Mouse (Mus musculus) lung, embryonic 14.5 days (tissue): ENCODE results near the gene Fezf1. TPM values are rescaled to one million over a fixed set of nuclear protein-coding genes. Genes with fewer than 3 reads are reported as not detected.

Experiments
- ATAC-seq: fragments of 200-750 bp; cut with Nextera tagmentation; 2 replicates; pipeline ENCODE4 v1.8.0; 2017; ENCODE audit warnings: mild to moderate bottlenecking, moderate TSS enrichment, moderate library complexity; ENCODE audit not compliant: insufficient read depth
- DNase-seq: peaks from one replicate; pipeline ENCODE4 v3.0.0-alpha.2; 2015
- H3K27ac ChIP-seq: fragments of 300-500 bp; sonication (generic); 2 replicates; pipeline ENCODE4 v1.5.1; 2014; ENCODE audit warnings: low read depth, mild to moderate bottlenecking, moderate library complexity
- H3K27me3 ChIP-seq: fragments of 300-500 bp; sonication (generic); 2 replicates; pipeline ENCODE4 v1.6.1; 2014; ENCODE audit warnings: low read length, control low read depth; ENCODE audit not compliant: insufficient read depth
- H3K36me3 ChIP-seq: fragments of 300-500 bp; sonication (generic); 2 replicates; pipeline ENCODE4 v1.6.1; 2014; ENCODE audit warnings: control low read depth; ENCODE audit not compliant: insufficient read depth
- H3K4me1 ChIP-seq: fragments of 300-500 bp; sonication (generic); 2 replicates; pipeline ENCODE4 v1.6.1; 2014; ENCODE audit warnings: antibody characterized with exemption, control low read depth; ENCODE audit not compliant: insufficient read depth
- H3K4me2 ChIP-seq: fragments of 300-500 bp; sonication (generic); 2 replicates; pipeline ENCODE4 v1.6.1; 2014; ENCODE audit warnings: mild to moderate bottlenecking
- H3K4me3 ChIP-seq: fragments of 300-500 bp; sonication (generic); 2 replicates; pipeline ENCODE4 v1.5.1; 2014; ENCODE audit warnings: low read depth, low read length
- H3K9ac ChIP-seq: fragments of 300-500 bp; sonication (generic); 2 replicates; pipeline ENCODE4 v1.6.1; 2014
- H3K9me3 ChIP-seq: fragments of 300-500 bp; sonication (generic); 2 replicates; pipeline ENCODE4 v1.6.1; 2016; ENCODE audit warnings: low read depth, low read length, control low read depth
- CTCF ChIP-seq: IDR thresholded peaks from 2 replicates; pipeline ENCODE4 v1.5.1; 2016; ENCODE audit warnings: antibody characterized with exemption, low read depth
- WGBS: fragments of 180-500 bp; shearing (Covaris S2); extraction: QIAGEN DNeasy Blood & Tissue Kit; methylation state at CpG from one replicate; pipeline ENCODE4 v1.1.7; 2014; 5-methylcytosine and 5-hydroxymethylcytosine counted together
- polyA plus RNA-seq: library from polyadenylated mRNA; unstranded; fragments of >200 nt; fragmentation: Nextera tagmentation; extraction: Ambion mirVana; gene quantifications from 2 replicates; pipeline ENCODE4 v1.2.1, GENCODE M21; 2014

The Fezf1 gene
- polyA plus RNA-seq, 1 experiment from 2014 or later: not detected

DNA sequence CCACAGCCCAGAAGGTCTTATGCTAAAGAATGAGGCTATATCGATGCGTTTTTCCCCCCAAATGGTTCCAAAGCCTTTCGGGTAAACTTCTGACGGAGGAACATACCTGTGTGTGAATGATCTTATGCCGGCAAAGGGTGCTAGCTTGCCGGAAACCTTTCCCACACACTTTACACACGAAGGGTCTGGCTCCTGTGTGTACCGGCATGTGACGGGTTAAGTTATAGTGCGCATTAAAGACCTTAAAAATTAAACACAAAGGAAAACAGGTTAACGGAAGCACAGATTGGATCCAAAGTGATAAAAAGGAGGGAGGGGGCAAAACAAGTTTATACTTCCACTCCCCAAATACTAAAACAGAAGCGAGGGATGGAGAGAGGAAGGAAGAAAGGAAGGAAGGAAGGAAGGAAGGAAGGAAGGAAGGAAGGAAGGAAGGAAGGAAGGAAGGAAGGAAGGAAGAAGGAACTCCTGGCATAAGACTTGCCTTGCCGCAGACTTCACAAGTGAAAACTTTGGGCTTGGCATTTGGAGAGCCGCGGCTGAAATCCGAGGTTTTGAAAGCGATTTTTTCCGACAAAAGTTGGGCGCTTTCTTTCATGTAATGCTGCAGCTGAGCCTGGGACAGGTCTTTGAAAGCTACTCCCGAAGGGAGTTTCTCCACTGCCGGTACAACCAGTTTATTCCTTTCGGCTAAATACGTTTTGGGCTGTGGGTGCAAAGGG is 1.2 kb downstream of the Fezf1 start:
- no peak for ATAC-seq
- DNase-seq: peak; percentile 39
- 2% methylated on average over 23 of the region's 23 CpGs for WGBS
- TF ChIP-seq CTCF: no peak
- Histone ChIP-seq H3K4me2 (peak overlapping the region; percentile 65; the same call in 1 of the 2 replicates), H3K9ac (no peak overlapping the region), H3K9me3 (no peaks in the 10 kb centered on the region), H3K4me1 (no peaks in the 10 kb centered on the region), H3K4me3 (peak overlapping the region; percentile 37), H3K27ac (no peak overlapping the region), H3K27me3 (peaks cover 93% of the 10 kb centered on the region), H3K36me3 (no peaks in the 10 kb centered on the region)

DNA sequence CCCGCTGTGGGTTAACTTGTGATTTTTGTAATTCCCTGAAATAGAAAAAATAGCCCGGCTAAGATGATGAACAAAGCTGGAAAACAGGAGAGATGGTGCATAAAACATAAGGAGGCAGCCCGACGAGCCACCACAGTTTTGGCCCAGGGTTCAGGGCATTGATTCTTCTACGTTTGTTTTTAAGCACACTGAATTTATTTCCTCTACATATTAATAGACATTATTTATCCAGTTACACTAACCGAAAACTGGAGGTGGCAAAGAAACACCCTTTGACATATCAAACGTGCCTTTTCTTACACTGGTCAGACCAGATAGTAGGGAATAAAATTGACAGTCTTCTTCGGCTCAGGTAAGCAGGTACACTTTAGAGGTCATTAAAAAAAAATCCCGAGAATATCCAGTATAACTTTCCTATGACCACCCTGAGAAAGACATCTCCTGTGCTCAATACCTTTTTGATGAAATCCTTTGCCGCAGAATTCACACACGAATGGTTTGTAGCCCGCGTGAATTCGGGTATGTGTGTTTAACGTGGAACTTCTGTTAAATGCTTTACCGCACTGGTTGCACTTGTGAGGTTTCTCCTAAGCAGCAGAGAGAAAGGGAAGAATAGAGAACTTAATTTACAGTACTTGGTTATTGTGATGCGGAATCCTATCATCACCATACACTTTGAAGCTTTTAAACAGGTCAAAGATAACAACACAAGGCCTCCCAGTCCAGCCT is 1.9 kb downstream of the Fezf1 start:
- 3% methylated on average over 17 of the region's 17 CpGs for WGBS
- H3K36me3 ChIP-seq: no peaks in the 10 kb centered on the region
- H3K9ac ChIP-seq: no peak overlapping the region
- no peak overlapping the region for H3K4me3 ChIP-seq
- TF ChIP-seq CTCF: no peak
- DNase-seq (no peak), ATAC-seq (no peak)
- H3K4me2 ChIP-seq: no peak overlapping the region
- H3K27ac ChIP-seq: no peak overlapping the region
- no peaks in the 10 kb centered on the region for H3K9me3 ChIP-seq
- H3K27me3 ChIP-seq: peaks cover 92% of the 10 kb centered on the region
- no peaks in the 10 kb centered on the region for H3K4me1 ChIP-seq

DNA sequence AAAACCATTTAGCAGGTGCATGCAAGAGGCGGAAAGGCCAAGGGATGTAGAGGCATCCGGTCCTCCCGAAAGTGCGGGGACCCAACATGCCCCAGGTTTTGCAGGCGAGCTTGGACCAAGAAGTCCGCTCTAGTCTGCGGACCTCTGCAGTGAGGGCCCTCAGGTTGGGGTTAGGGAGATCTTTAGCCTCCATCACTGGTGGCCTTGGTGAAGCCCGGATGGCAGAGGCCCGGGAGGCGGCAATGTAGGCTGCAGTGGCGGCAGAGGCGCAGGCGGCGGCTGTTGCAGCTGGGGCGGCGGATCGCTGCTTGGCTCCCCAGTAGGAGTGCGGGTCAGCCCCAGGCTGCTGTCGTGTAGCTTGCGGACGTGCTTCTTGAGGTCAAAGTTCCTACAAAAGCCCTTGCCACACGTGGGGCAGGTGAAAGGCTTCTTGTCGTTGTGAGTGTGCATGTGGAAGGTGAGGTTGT is 2.6 kb downstream of the Fezf1 start:
- Histone ChIP-seq H3K4me1 (no peaks in the 10 kb centered on the region), H3K27me3 (peaks cover 93% of the 10 kb centered on the region), H3K9ac (no peak overlapping the region), H3K4me2 (no peak overlapping the region), H3K27ac (no peak overlapping the region), H3K4me3 (no peak overlapping the region), H3K9me3 (no peaks in the 10 kb centered on the region), H3K36me3 (no peaks in the 10 kb centered on the region)
- TF ChIP-seq CTCF: no peak
- ATAC-seq (no peak), DNase-seq (no peak)
- 2% methylated on average over 23 of the region's 23 CpGs for WGBS

DNA sequence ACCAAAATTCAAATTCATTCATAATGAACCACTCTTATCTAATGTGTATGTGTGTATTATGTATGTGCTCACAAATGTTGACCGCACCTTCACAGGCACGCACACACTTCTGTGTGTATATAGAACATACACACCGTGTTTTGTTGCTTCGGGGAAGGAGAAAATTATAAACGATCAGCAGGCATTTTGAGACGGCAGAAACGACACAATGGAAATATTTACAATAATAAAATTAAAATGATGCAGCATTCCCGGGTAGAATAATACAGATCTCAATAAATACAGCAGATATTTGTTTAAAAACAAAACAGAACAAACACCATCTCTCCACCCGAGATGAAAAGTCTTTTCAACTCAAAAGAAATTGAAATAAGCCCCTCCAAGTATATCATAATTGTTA is 3.0 kb downstream of the Fezf1 start:
- no peak overlapping the region for H3K4me3 ChIP-seq
- no peak overlapping the region for H3K27ac ChIP-seq
- peaks cover 89% of the 10 kb centered on the region for H3K27me3 ChIP-seq
- no peaks in the 10 kb centered on the region for H3K36me3 ChIP-seq
- no peaks in the 10 kb centered on the region for H3K9me3 ChIP-seq
- no peaks in the 10 kb centered on the region for H3K4me1 ChIP-seq
- H3K4me2 ChIP-seq: no peak overlapping the region
- no peak overlapping the region for H3K9ac ChIP-seq
- 19% methylated on average over 9 of the region's 9 CpGs for WGBS
- DNase-seq: no peak
- no peak for TF ChIP-seq CTCF
- no peak for ATAC-seq

DNA sequence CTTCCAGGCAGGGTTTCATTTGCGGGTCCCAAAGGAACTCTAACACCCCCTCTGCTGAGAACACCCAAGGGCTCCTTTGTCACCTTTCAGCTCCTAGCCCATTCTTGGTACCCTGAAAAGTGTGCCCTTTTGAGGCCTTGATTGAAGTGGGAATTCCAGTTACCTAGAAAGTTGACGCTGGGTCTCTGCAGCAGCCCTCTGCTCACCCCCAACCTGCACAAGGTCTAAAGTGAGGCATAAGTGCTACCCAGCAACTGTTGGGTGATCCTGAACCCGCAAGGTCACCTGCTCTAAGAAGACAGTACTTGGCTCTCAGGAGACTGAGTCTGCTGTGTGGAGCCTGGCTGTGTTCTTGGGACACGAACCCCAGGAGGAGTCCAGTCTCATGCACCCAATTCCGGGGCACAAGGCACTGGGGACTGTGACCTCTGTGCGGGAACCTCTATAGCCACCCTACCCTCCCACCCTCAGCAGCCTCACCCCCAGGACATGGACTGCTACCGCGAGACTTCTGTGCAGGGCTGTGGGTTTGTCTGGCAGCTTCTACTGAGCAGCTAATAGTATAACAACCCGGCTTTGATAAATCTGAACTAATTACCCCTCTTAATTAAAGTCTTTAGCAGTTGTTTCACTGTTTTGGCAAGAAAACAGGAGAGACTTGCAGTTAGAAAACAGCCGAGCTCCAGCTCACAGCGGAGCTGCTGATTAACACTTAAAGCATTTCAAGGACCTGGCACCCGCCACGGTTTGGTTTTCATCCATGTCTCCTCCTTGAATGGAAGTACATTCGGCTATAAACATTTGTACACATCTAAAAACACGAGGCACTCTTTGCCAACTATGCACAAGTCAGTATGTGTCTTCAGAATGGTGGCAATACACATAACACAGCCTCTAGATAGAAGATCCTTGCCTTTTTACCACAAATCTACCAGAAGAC is 4.1 kb downstream of the Fezf1 start:
- Histone ChIP-seq H3K4me2 (no peak overlapping the region), H3K36me3 (no peaks in the 10 kb centered on the region), H3K27me3 (peaks cover 78% of the 10 kb centered on the region), H3K27ac (no peak overlapping the region), H3K9ac (no peak overlapping the region), H3K9me3 (no peaks in the 10 kb centered on the region), H3K4me1 (no peaks in the 10 kb centered on the region), H3K4me3 (no peak overlapping the region)
- DNase-seq (peak; percentile 28), ATAC-seq (no peak)
- no peak for TF ChIP-seq CTCF
- 2% methylated on average over 15 of the region's 15 CpGs for WGBS

DNA sequence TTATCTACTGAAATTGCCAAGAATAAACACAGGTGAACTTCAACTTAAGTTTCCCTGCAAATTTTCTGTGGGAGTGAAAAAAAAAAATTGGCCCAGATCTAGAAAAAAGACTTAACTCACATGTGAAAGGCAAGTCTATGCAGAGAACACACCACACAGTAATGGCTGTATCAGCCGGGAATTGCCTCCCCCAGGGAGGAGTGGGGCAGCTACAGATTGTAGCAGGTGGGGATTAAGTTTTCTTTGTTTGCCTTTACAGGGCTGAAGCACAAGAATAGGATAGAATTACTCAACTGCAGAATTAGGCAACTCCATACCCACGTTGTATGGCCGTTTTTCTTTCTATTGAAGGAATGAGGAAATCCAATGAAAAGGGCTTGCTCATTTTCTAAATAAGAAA is 36.7 kb downstream of the Fezf1 start:
- 45% methylated on average over 3 of the region's 3 CpGs for WGBS
- no peak for TF ChIP-seq CTCF
- H3K27me3 ChIP-seq: no peaks in the 10 kb centered on the region
- H3K36me3 ChIP-seq: no peaks in the 10 kb centered on the region
- no peak overlapping the region for H3K27ac ChIP-seq
- no peak overlapping the region for H3K9ac ChIP-seq
- DNase-seq (no peak), ATAC-seq (no peak)
- H3K4me2 ChIP-seq: no peak overlapping the region
- H3K4me3 ChIP-seq: no peak overlapping the region
- no peaks in the 10 kb centered on the region for H3K4me1 ChIP-seq
- H3K9me3 ChIP-seq: no peaks in the 10 kb centered on the region
